Mouse (Mus musculus): ENCODE results near the gene Abcf1. TPM values are rescaled to one million over a fixed set of nuclear protein-coding genes. Genes with fewer than 3 reads are reported as not detected.

Abcf1 gene
- 44.3 and 58.3 TPM in 2 replicates for polyA plus RNA-seq (2021; fragmentation: Nextera tagmentation)
- long read RNA-seq, experiment 1, partial matches to known transcripts, result 48 of 63 reads
- long read RNA-seq, experiment 1, other reads (novel, unspliced or antisense), result 9 of 63 reads
- long read RNA-seq, experiment 2, transcript Abcf1-201 (23 exons, 3,161 nt), result major isoform, 146 of 204 reads
- long read RNA-seq, experiment 2, partial matches to known transcripts, result 23 of 204 reads
- long read RNA-seq, experiment 2, other reads (novel, unspliced or antisense), result 34 of 204 reads

GRCm38 (mm10) chr17:35969418-35970389, at the start of gene Abcf1:
Gene Abcf1 (minus strand): TSS chr17:35969761.

GRCm38 (mm10) chr17:35979401-35980362, 10.1 kb upstream of the Abcf1 start, which contains the start of the genes Gnl1 and Prr3:
Gene Gnl1 (plus strand): TSS chr17:35979851.
Gene Prr3 (minus strand): TSS chr17:35980236.

GRCm38 (mm10) chr17:35916297-35917142, 53.0 kb downstream of the Abcf1 start, which contains the start of the genes Mrps18b and Ppp1r10:
Gene Mrps18b (minus strand): TSS chr17:35916389.
Gene Ppp1r10 (plus strand): TSS chr17:35916434.

GRCm38 (mm10) chr17:35909919-35910369, 59.6 kb downstream of the Abcf1 start, which contains the start of gene Atat1:
Gene Atat1 (minus strand): TSS chr17:35910075.

Small RNA genes lying within 50 kb of the gene (microRNA-seq; reads per million reads assigned to microRNA genes)
- gene Mir1894 (0.86 reads per million), gene Mir877 (318 reads per million, percentile 69 among the genes with 10 or more reads in this experiment)

Other genes starting within 250 kb of the Abcf1 start
- gene Ier3, start 148.1 kb downstream of the Abcf1 start, polyA plus RNA-seq (2021; fragmentation: Nextera tagmentation), result 6.3 and 7.1 TPM in 2 replicates
- gene Flot1, start 146.5 kb downstream of the Abcf1 start, polyA plus RNA-seq (2021; fragmentation: Nextera tagmentation), result 109 and 126 TPM in 2 replicates
- 614 and 636 TPM in 2 replicates for gene Tubb5, start 131.5 kb downstream of the Abcf1 start, polyA plus RNA-seq (2021; fragmentation: Nextera tagmentation)
- 1.6 and 3.2 TPM in 2 replicates for gene Mdc1, start 128.2 kb downstream of the Abcf1 start, polyA plus RNA-seq (2021; fragmentation: Nextera tagmentation)
- gene Nrm, start 108.4 kb downstream of the Abcf1 start, polyA plus RNA-seq (2021; fragmentation: Nextera tagmentation), result 3.1 and 3.5 TPM in 2 replicates
- 1.6 and 1.8 TPM in 2 replicates for gene Ppp1r18, start 104.2 kb downstream of the Abcf1 start, polyA plus RNA-seq (2021; fragmentation: Nextera tagmentation)
- gene Dhx16, start 89.9 kb downstream of the Abcf1 start, polyA plus RNA-seq (2021; fragmentation: Nextera tagmentation), result 8.7 and 8.9 TPM in 2 replicates
- 57.1 and 72.3 TPM in 2 replicates for gene 2310061I04Rik, start 72.3 kb downstream of the Abcf1 start, polyA plus RNA-seq (2021; fragmentation: Nextera tagmentation)
- 47.2 and 55.1 TPM in 2 replicates for gene Atat1, start 59.7 kb downstream of the Abcf1 start, polyA plus RNA-seq (2021; fragmentation: Nextera tagmentation)
- gene Mrps18b, start 53.4 kb downstream of the Abcf1 start, polyA plus RNA-seq (2021; fragmentation: Nextera tagmentation), result 63.7 and 64.4 TPM in 2 replicates
- 17.2 and 18.5 TPM in 2 replicates for gene Ppp1r10, start 53.3 kb downstream of the Abcf1 start, polyA plus RNA-seq (2021; fragmentation: Nextera tagmentation)
- gene Gnl1, start 10.1 kb upstream of the Abcf1 start, polyA plus RNA-seq (2021; fragmentation: Nextera tagmentation), result 20.1 and 23.4 TPM in 2 replicates
- 14.1 and 16.1 TPM in 2 replicates for gene Prr3, start 10.5 kb upstream of the Abcf1 start, polyA plus RNA-seq (2021; fragmentation: Nextera tagmentation)
- 2.0 and 2.2 TPM in 2 replicates for gene H2-T24, start 50.8 kb upstream of the Abcf1 start, polyA plus RNA-seq (2021; fragmentation: Nextera tagmentation)
- 11.5 and 14.4 TPM in 2 replicates for gene H2-T23, start 63.1 kb upstream of the Abcf1 start, polyA plus RNA-seq (2021; fragmentation: Nextera tagmentation)
- gene H2-T22, start 73.0 kb upstream of the Abcf1 start, polyA plus RNA-seq (2021; fragmentation: Nextera tagmentation), result 16.1 and 16.5 TPM in 2 replicates
- not detected in 2 replicates for gene Gm6034, start 73.2 kb upstream of the Abcf1 start, polyA plus RNA-seq (2021; fragmentation: Nextera tagmentation)
- gene Gm11127, start 88.6 kb upstream of the Abcf1 start, polyA plus RNA-seq (2021; fragmentation: Nextera tagmentation), result not detected in 2 replicates
- 0.09 TPM in 1 of 2 replicates, not detected in the other for gene Gm19684, start 151.9 kb upstream of the Abcf1 start, polyA plus RNA-seq (2021; fragmentation: Nextera tagmentation)
- not detected in 2 replicates for gene Gm7030, start 159.7 kb upstream of the Abcf1 start, polyA plus RNA-seq (2021; fragmentation: Nextera tagmentation)
- gene Gm8909, start 198.8 kb upstream of the Abcf1 start, polyA plus RNA-seq (2021; fragmentation: Nextera tagmentation), result not detected in 2 replicates
- not detected in 2 replicates for gene H2-T3, start 220.5 kb upstream of the Abcf1 start, polyA plus RNA-seq (2021; fragmentation: Nextera tagmentation)

All from layer of hippocampus, adult 6 months (tissue).